Mouse (Mus musculus) thymus, postnatal 0 days (tissue): ENCODE data around the gene Mmp23. TPM values are rescaled to one million over a fixed set of nuclear protein-coding genes. Genes with fewer than 3 reads are reported as not detected.

Experiments used
- DNase-seq: peaks from one replicate; pipeline ENCODE4 v3.0.0-alpha.2; 2015; ENCODE audit warnings: low spot score
- polyA plus RNA-seq: library from polyadenylated mRNA; unstranded; fragments of >200 nt; fragmentation: Nextera tagmentation; extraction: Ambion mirVana; gene quantifications from 2 replicates; pipeline ENCODE4 v1.2.1, GENCODE M21; 2015

Mmp23 gene
- polyA plus RNA-seq, 1 experiment from 2014 or later: 7.5 TPM

- DNase-seq: no peak
Observed at GRCm38 (mm10) chr4:155601997-155602456, 51.2 kb downstream of the Mmp23 start.

- DNase-seq: peak; percentile 94
Observed at GRCm38 (mm10) chr4:155601091-155601996, 51.8 kb downstream of the Mmp23 start, which contains the start of gene Slc35e2. Gene Slc35e2, plus strand, starts transcription at chr4:155601416.

Other genes starting within 250 kb of the Mmp23 start
- gene Cfap74, start 244.2 kb downstream of the Mmp23 start, polyA plus RNA-seq: 13.9 and 15.2 TPM in 2 replicates
- 0.79 TPM in 1 of 2 replicates, not detected in the other for gene Tmem52, start 184.3 kb downstream of the Mmp23 start, polyA plus RNA-seq
- gene Gnb1, start 162.0 kb downstream of the Mmp23 start, polyA plus RNA-seq: 288 and 312 TPM in 2 replicates
- gene Nadk, start 91.0 kb downstream of the Mmp23 start, polyA plus RNA-seq: 85.1 and 92.5 TPM in 2 replicates
- gene Slc35e2, start 52.0 kb downstream of the Mmp23 start, polyA plus RNA-seq: 6.3 and 7.5 TPM in 2 replicates
- 65.7 and 76.3 TPM in 2 replicates for gene Cdk11b, start 28.5 kb downstream of the Mmp23 start, polyA plus RNA-seq
- not detected in 2 replicates for gene Gm10563, start 8.0 kb downstream of the Mmp23 start, polyA plus RNA-seq
- 14.2 and 14.4 TPM in 2 replicates for gene Mib2, start 15.8 kb upstream of the Mmp23 start, polyA plus RNA-seq
- gene Fndc10, start 41.0 kb upstream of the Mmp23 start, polyA plus RNA-seq: 4.4 and 5.2 TPM in 2 replicates
- 194 and 202 TPM in 2 replicates for gene Ssu72, start 51.4 kb upstream of the Mmp23 start, polyA plus RNA-seq
- 1.1 and 1.4 TPM in 2 replicates for gene Tmem240, start 81.4 kb upstream of the Mmp23 start, polyA plus RNA-seq
- 61.6 and 63.9 TPM in 2 replicates for gene Atad3a, start 107.7 kb upstream of the Mmp23 start, polyA plus RNA-seq
- 8.6 and 9.0 TPM in 2 replicates for gene Vwa1, start 121.3 kb upstream of the Mmp23 start, polyA plus RNA-seq
- gene Tmem88b, start 132.5 kb upstream of the Mmp23 start, polyA plus RNA-seq: 0.05 and 0.21 TPM in 2 replicates
- gene Ankrd65, start 137.1 kb upstream of the Mmp23 start, polyA plus RNA-seq: 0.23 and 0.42 TPM in 2 replicates
- 283 and 286 TPM in 2 replicates for gene Mrpl20, start 149.5 kb upstream of the Mmp23 start, polyA plus RNA-seq
- 139 and 162 TPM in 2 replicates for gene Ccnl2, start 159.1 kb upstream of the Mmp23 start, polyA plus RNA-seq
- 187 and 198 TPM in 2 replicates for gene Aurkaip1, start 177.9 kb upstream of the Mmp23 start, polyA plus RNA-seq
- gene Mxra8, start 186.3 kb upstream of the Mmp23 start, polyA plus RNA-seq: 15.1 and 18.1 TPM in 2 replicates
- 5.7 and 7.6 TPM in 2 replicates for gene Dvl1, start 194.0 kb upstream of the Mmp23 start, polyA plus RNA-seq
- 0.16 and 0.28 TPM in 2 replicates for gene Tas1r3, start 210.0 kb upstream of the Mmp23 start, polyA plus RNA-seq
- gene Cptp, start 216.1 kb upstream of the Mmp23 start, polyA plus RNA-seq: 9.4 and 11.4 TPM in 2 replicates
- 84.9 and 92.2 TPM in 2 replicates for gene Ints11, start 216.2 kb upstream of the Mmp23 start, polyA plus RNA-seq
- 39.9 and 42.5 TPM in 2 replicates for gene Pusl1, start 238.4 kb upstream of the Mmp23 start, polyA plus RNA-seq
- gene Acap3, start 238.4 kb upstream of the Mmp23 start, polyA plus RNA-seq: 9.7 and 11.6 TPM in 2 replicates